Mouse (Mus musculus) brain, adult 2 months (tissue): ENCODE results near the gene Cd4.
"Not testable (repeated sequence)": the region's sequence is repeated elsewhere in the genome, so short reads cannot be mapped to it uniquely, and the experiment has no call there.

ENCODE experiments used
- DNase-seq: peaks from one replicate; pipeline ENCODE4 v3.0.0; 2011; ENCODE audit warnings: low read depth, low spot score

The Cd4 gene

GRCm38 (mm10) chr6:124854647-124855046 is 33.4 kb downstream of the Cd4 start:
- no peak for DNase-seq

DNA sequence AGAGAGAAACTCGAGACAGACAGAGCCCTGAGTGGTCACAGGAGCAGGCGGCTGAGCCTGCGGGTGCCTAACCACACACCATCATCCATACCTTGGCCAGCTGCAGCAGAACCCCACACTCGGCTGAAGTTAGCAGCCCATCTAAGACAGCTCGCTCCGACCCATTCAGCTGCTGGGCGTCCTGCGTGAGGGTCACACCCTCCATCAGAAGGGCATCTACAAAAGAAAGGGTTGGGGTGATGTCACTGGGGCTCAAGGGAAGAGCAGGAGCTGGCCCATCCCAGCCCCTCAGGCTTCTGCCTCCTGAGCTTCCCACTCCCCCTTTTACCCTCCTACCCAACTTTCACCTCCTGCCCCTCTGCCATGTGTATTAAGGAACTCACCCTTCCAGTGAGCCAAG is 37.5 kb downstream of the Cd4 start:
- no peak for DNase-seq

GRCm38 (mm10) chr6:124847305-124847704 is 40.7 kb downstream of the Cd4 start:
- DNase-seq: peak; percentile 96

GRCm38 (mm10) chr6:124840241-124841167 is 47.5 kb downstream of the Cd4 start, which contains the start of gene Gnb3:
Gene Gnb3 (minus strand): TSS chr6:124840275.
- DNase-seq: no peak

GRCm38 (mm10) chr6:124839805-124840204 is 48.2 kb downstream of the Cd4 start:
- DNase-seq: no peak

- DNase-seq: no peak
Measured at GRCm38 (mm10) chr6:124836411-124836810, 51.6 kb downstream of the Cd4 start.

GRCm38 (mm10) chr6:124835531-124835930 is 52.5 kb downstream of the Cd4 start:
- DNase-seq: no peak

DNA sequence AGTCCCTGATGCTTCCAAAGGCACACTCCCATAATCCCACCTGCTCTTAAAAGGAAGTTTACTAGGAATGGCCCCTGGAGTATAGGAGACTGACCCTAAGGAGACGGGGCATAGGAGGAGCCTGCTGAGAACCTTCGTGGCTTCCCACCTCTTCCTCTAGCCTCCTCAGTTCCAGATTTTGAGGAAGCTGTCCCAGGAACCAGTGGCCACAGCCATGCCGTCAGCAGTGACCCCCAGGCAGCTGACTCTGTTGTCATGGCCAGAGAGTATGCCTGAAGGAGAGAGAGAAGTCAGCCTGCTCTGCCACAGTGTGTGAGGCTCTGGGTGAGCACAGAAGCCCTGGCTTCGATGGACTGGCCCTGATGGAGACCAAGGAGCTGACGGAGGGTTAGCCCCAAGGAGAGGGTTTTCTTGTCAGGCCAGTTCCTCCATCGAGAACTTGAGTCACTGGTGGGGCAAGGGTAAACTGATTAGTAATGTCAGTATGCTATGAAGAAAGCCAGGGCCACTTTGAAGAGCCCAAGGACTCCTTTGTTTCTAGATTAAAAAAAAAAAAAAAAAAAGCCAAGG is 53.4 kb downstream of the Cd4 start:
- no peak for DNase-seq

DNA sequence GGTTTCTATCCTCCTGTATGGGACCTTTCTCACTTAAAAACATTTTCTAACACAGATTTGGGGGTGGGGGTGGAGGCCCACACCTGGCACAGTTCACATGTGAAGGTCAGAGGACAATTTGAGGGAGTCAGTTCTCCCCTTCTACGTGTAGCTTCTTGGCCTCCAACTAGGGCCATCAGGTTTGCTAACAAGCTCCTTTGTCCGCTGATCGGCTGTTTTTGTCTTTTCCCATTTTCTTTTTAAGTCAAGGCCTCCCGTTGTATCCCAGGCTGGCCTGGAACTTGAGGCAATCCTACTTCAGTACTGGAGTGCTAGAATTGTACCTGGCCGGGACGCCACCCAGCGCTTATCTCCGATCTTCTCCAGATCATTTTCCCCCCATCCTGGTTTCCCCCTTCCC is 56.4 kb downstream of the Cd4 start:
- DNase-seq: no peak

GRCm38 (mm10) chr6:124831199-124831598 is 56.8 kb downstream of the Cd4 start:
- not testable (repeated sequence) for DNase-seq

- DNase-seq: peak; percentile 99
Measured at GRCm38 (mm10) chr6:124829799-124830700, 58.0 kb downstream of the Cd4 start.

DNA sequence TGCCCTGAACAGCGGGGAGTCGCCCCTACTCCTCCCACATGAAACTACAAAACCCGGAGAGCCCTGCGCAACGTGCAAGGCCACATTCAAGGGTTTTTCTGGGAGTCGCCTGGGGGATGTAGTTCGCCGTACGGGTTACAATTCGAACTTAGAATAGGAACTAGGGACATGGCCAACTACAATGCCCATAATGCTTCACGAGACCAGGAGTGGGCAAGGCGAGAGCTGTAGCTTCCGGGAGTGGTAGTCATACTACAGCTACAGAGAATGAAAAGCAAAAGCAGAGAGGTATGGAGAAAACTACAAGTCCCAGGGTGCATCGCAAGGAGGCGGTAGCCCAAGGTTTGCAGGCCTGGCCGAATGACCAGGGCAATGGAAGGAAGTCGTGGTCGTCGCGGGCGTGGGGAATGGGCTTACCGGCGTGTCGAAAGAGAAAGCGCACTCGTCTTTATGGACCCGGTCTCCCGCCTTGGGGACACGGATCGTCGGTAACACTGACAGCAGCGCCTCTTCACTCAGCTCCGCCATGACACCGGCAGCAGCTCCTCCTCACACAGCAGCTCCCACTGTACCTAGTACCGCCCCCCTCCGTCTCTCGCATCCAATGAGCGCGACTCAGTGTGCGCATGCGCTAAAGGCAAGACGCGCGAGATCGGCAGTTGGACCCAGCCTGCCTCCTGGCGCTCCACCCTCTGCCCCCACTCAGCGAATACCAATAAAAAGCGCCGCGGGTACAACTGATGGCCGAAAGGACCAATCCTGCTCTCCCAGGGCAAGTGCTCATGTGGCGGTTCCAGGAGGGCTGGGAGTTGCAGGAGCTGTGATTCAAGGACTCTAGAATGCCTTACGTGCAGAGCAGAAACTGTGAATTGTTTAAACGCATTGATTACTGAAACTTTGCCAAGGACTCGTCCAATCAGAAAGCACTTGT is 58.9 kb downstream of the Cd4 start, which contains the start of the genes Usp5 and Cdca3:
Usp5 (minus strand) TSS at position 617 of the 931 bp plus-strand sequence.
Cdca3 (plus strand) TSS at position 680 of the 931 bp plus-strand sequence.
- DNase-seq: peak; percentile 100

DNA sequence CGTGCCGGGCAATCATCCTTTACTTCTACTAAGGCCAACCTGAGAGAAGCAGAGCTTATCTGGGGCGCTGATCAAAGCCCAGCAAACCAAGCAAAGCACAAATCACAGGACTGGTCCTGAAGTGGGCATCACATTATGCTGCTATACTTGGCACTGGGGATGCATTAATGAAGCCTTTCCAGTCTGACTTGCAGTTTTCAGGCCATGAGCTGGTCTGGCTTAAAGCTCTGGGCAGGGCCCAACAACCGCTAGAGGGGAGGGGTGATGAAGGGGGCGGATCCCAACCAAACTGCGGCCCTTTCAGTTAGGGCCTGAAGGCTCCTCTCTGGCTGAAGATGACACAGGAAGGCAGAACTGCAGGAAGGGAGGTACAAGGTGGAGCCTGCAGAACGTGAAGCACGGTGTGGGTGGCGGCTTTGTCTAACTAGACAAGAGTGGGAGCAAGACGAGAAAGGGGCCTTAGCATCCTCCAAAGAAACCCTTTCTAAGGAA is 59.9 kb downstream of the Cd4 start:
- peak; percentile 65 for DNase-seq

GRCm38 (mm10) chr6:124822049-124822448 is 66.0 kb downstream of the Cd4 start:
- no peak for DNase-seq

DNA sequence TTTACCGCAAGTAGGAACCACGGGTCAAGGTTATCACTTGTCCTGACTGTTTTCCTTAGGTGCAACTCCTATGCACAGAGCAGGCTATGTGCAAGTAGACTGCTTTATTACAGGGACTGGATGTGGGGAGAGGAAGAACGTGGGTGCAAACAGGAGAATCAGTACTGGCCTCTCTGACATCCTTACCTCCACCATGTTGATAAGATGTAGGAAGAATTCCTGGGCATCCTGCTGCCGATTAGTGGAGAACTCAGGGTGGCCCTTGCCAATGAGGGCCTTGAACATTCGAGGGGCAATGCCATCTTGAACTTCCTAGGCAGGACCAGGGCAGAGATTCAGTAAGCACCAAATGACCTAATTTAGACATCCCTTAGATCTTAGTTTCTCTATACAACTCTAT is 67.1 kb downstream of the Cd4 start:
- no peak for DNase-seq

- peak; percentile 53 for DNase-seq
Measured at GRCm38 (mm10) chr6:124817971-124818370, 70.0 kb downstream of the Cd4 start.

DNA sequence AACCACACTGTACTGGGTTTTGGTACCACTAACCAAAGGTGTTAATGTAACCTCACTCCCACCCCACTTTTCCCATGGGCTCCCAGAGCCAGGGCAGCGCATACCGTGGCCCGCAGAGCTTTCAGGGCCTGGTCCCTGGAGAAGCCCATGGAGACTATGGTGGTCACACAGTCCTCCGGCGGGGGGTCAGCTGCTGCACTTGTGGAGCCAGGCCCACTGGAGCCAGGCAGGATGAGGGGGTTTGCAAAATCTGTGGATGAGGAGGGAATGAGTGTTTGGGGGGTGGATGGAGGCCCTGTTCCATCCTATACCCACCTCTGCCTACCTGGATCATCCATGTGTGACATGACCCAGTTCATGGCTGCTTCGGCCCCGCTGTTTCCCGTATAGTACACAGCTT is 70.5 kb downstream of the Cd4 start:
- no peak for DNase-seq

- DNase-seq: no peak
Measured at GRCm38 (mm10) chr6:124817125-124817524, 70.9 kb downstream of the Cd4 start.

DNA sequence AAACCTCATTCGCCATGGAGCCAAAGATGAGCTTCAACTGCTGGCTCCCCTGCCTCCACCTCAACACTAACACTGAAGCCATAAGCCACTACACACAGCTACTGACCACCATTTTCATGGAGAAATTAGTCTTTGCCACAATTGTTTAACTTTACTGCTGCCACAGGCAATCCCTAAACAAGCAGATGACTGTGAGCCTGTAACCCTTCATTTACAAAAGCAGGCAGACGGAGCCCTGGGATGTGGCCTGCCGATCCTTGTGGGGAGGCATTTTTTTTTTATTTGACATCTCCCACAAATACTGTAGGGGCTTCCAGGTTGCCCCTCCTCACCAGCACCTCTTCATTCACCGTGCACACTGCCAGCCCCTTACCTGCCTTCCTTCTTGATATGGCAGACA is 71.4 kb downstream of the Cd4 start:
- DNase-seq: no peak
